Mouse (Mus musculus) C3H10T1/2 (cell line): Measurements from ENCODE around the gene Vmn1r14. TPM values are rescaled to one million over a fixed set of nuclear protein-coding genes. Genes with fewer than 3 reads are reported as not detected.

ENCODE experiments used
- polyA plus RNA-seq, 2 experiments: library from polyadenylated mRNA; unstranded; fragments of >200 nt; fragmentation: generic; extraction: Trizol; gene quantifications; one replicate each; pipeline ENCODE4 v1.2.1; 2012; ENCODE audit warnings: missing spikeins in 2 of 2

The Vmn1r14 gene
- not detected for polyA plus RNA-seq

GRCm38 (mm10) chr6:57231386-57231785 lies at the start of gene Vmn1r14:
Gene Vmn1r14 (plus strand): TSS chr6:57231686.

GRCm38 (mm10) chr6:57202990-57203389 lies 28.5 kb upstream of the Vmn1r14 start, which contains the start of gene Vmn1r13:
Gene Vmn1r13 (plus strand): TSS chr6:57203290.

GRCm38 (mm10) chr6:57257652-57258051 lies 26.2 kb downstream of the Vmn1r14 start, which contains the start of gene Vmn1r15:
Gene Vmn1r15 (plus strand): TSS chr6:57257952.

Other genes with a start within 250 kb of the Vmn1r14 start
- not detected for gene Vmn1r6, start 234.4 kb upstream of the Vmn1r14 start, polyA plus RNA-seq
- gene Vmn1r7, start 206.4 kb upstream of the Vmn1r14 start, polyA plus RNA-seq = not detected
- not detected for gene Vmn1r8, start 199.4 kb upstream of the Vmn1r14 start, polyA plus RNA-seq
- not detected for gene Vmn1r9, start 164.9 kb upstream of the Vmn1r14 start, polyA plus RNA-seq
- not detected for gene Vmn1r10, start 122.2 kb upstream of the Vmn1r14 start, polyA plus RNA-seq
- gene Vmn1r11, start 98.2 kb upstream of the Vmn1r14 start, polyA plus RNA-seq = not detected
- gene Vmn1r12, start 74.8 kb upstream of the Vmn1r14 start, polyA plus RNA-seq = not detected
- gene Vmn1r13, start 28.4 kb upstream of the Vmn1r14 start, polyA plus RNA-seq = not detected
- gene Vmn1r15, start 26.3 kb downstream of the Vmn1r14 start, polyA plus RNA-seq = not detected
- not detected for gene Vmn1r16, start 97.8 kb downstream of the Vmn1r14 start, polyA plus RNA-seq
- not detected for gene Vmn1r17, start 132.0 kb downstream of the Vmn1r14 start, polyA plus RNA-seq
- not detected for gene Vmn1r18, start 164.1 kb downstream of the Vmn1r14 start, polyA plus RNA-seq
- not detected for gene Vmn1r19, start 172.1 kb downstream of the Vmn1r14 start, polyA plus RNA-seq
- not detected for gene Vmn1r20, start 197.2 kb downstream of the Vmn1r14 start, polyA plus RNA-seq